Mouse (Mus musculus): ENCODE data around the gene Psmg3. TPM values are rescaled to one million over a fixed set of nuclear protein-coding genes. Genes with fewer than 3 reads are reported as not detected.
A peak's percentile ranks its signal among the peaks of the same experiment; 100 is the strongest.

Psmg3 gene
- polyA plus RNA-seq, 1 experiment from 2014 or later = 80.0 TPM

- peak within 1 kb of the TSS; percentile 90 for H3K27ac ChIP-seq
- under 1% methylated on average over 92 of the region's 92 CpGs for WGBS
- no peaks in the 10 kb centered on the region for H3K27me3 ChIP-seq (replicated peaks)
- peak within 1 kb of the TSS; percentile 97 for H3K4me2 ChIP-seq (replicated peaks)
- ATAC-seq = peak; percentile 90
- no peaks in the 10 kb centered on the region for H3K36me3 ChIP-seq
- H3K9ac ChIP-seq = peak within 1 kb of the TSS; percentile 68
- no peaks in the 10 kb centered on the region for H3K9me3 ChIP-seq
- H3K4me1 ChIP-seq (replicated peaks) = peaks cover 45% of the 10 kb centered on the region
- H3K4me3 ChIP-seq (replicated peaks) = peak within 1 kb of the TSS; percentile 78
These were observed 35.2 kb downstream of the Psmg3 start, which contains the start of gene Mafk for GRCm38 (mm10) chr5:139791227-139792158. Gene Mafk, plus strand, starts transcription at chr5:139791513.

- ATAC-seq = no peak
- no peak overlapping the region for H3K4me3 ChIP-seq (replicated peaks)
- H3K4me2 ChIP-seq (replicated peaks) = no peak overlapping the region
- no peaks in the 10 kb centered on the region for H3K9me3 ChIP-seq
- H3K27me3 ChIP-seq (replicated peaks) = no peaks in the 10 kb centered on the region
- no peak overlapping the region for H3K27ac ChIP-seq
- peaks cover 27% of the 10 kb centered on the region for H3K4me1 ChIP-seq (replicated peaks)
- no peak overlapping the region for H3K9ac ChIP-seq
- 54% methylated on average over 4 of the region's 4 CpGs for WGBS
- no peaks in the 10 kb centered on the region for H3K36me3 ChIP-seq
These were observed 37.2 kb downstream of the Psmg3 start for GRCm38 (mm10) chr5:139789466-139789865.

GRCm38 (mm10) chr5:139781406-139781805 lies 45.3 kb downstream of the Psmg3 start:
- H3K27ac ChIP-seq = no peak overlapping the region
- 78% methylated on average over 8 of the region's 8 CpGs for WGBS
- H3K4me2 ChIP-seq (replicated peaks) = no peak overlapping the region
- no peaks in the 10 kb centered on the region for H3K27me3 ChIP-seq (replicated peaks)
- no peak for ATAC-seq
- no peaks in the 10 kb centered on the region for H3K36me3 ChIP-seq
- no peaks in the 10 kb centered on the region for H3K9me3 ChIP-seq
- H3K4me1 ChIP-seq (replicated peaks) = no peaks in the 10 kb centered on the region
- no peak overlapping the region for H3K4me3 ChIP-seq (replicated peaks)
- H3K9ac ChIP-seq = no peak overlapping the region

GRCm38 (mm10) chr5:139776966-139777365 lies 49.7 kb downstream of the Psmg3 start:
- ATAC-seq = no peak
- H3K4me2 ChIP-seq (replicated peaks) = no peak overlapping the region
- WGBS = 77% methylated on average over 5 of the region's 5 CpGs

GRCm38 (mm10) chr5:139775216-139775926 lies 51.3 kb downstream of the Psmg3 start, which contains the start of gene Ints1:
Gene Ints1, minus strand, starts transcription at chr5:139775674.
- H3K36me3 ChIP-seq = peaks cover 19% of the 10 kb centered on the region
- H3K27ac ChIP-seq = peak within 1 kb of the TSS; percentile 40; the same call in 1 of the 2 replicates
- no peaks in the 10 kb centered on the region for H3K9me3 ChIP-seq
- H3K4me2 ChIP-seq (replicated peaks) = peak within 1 kb of the TSS; percentile 85
- no peaks in the 10 kb centered on the region for H3K27me3 ChIP-seq (replicated peaks)
- peak within 1 kb of the TSS; percentile 98 for H3K4me3 ChIP-seq (replicated peaks)
- H3K9ac ChIP-seq = peak within 1 kb of the TSS; percentile 87
- peaks cover 6% of the 10 kb centered on the region for H3K4me1 ChIP-seq (replicated peaks)
- peak; percentile 95 for ATAC-seq
- under 1% methylated on average over 55 of the region's 55 CpGs for WGBS

More at GRCm38 (mm10) chr5:139776966-139777365, 49.7 kb downstream of the Psmg3 start:
- Histone ChIP-seq H3K4me3 (replicated peaks) (no peak overlapping the region), H3K36me3 (peaks cover 3% of the 10 kb centered on the region; the same call in 1 of the 2 replicates), H3K4me1 (replicated peaks) (peaks cover 6% of the 10 kb centered on the region), H3K27me3 (replicated peaks) (no peaks in the 10 kb centered on the region), H3K9me3 (no peaks in the 10 kb centered on the region), H3K9ac (no peak overlapping the region), H3K27ac (no peak overlapping the region)

Other genes starting within 250 kb of the Psmg3 start
- gene Micall2, start 90.5 kb downstream of the Psmg3 start, polyA plus RNA-seq (2015; fragmentation: Nextera tagmentation; extraction: Ambion mirVana) = 8.3 and 8.4 TPM in 2 replicates
- gene Ints1, start 51.2 kb downstream of the Psmg3 start, polyA plus RNA-seq (2015; fragmentation: Nextera tagmentation; extraction: Ambion mirVana) = 22.2 and 25.4 TPM in 2 replicates
- gene Mafk, start 35.4 kb downstream of the Psmg3 start, polyA plus RNA-seq (2015; fragmentation: Nextera tagmentation; extraction: Ambion mirVana) = 17.6 and 20.7 TPM in 2 replicates
- gene Tmem184a, start 7.0 kb downstream of the Psmg3 start, polyA plus RNA-seq (2015; fragmentation: Nextera tagmentation; extraction: Ambion mirVana) = 57.7 and 68.4 TPM in 2 replicates
- 0.29 TPM in 1 of 2 replicates, not detected in the other for gene Gm26938, start 478 bp downstream of the Psmg3 start, polyA plus RNA-seq (2015; fragmentation: Nextera tagmentation; extraction: Ambion mirVana)
- gene Elfn1, start 81.1 kb upstream of the Psmg3 start, polyA plus RNA-seq (2015; fragmentation: Nextera tagmentation; extraction: Ambion mirVana) = 0.19 and 0.20 TPM in 2 replicates

Data from intestine, embryonic 15.5 days (tissue).